Mouse (Mus musculus) CH12.LX (cell line): Measurements from ENCODE around the gene Cntnap1. TPM values are rescaled to one million over a fixed set of nuclear protein-coding genes. Genes with fewer than 3 reads are reported as not detected.

ENCODE experiments used
- DNase-seq: peaks from one replicate; pipeline ENCODE4 v3.0.0-alpha.2; 2013; ENCODE audit errors: extremely low read depth
- H3K27ac ChIP-seq: 2 replicates; pipeline ENCODE4 v1.5.1; 2012; ENCODE audit warnings: low read depth, mild to moderate bottlenecking, control low read depth, moderate library complexity; ENCODE audit not compliant: insufficient read depth
- H3K27me3 ChIP-seq: replicated peaks from 2 replicates; pipeline ENCODE3; 2012; ENCODE audit warnings: inconsistent platforms
- H3K36me3 ChIP-seq, 2 experiments: replicated peaks in 1 of 2; 2 replicates each; pipeline versions ENCODE3 to v1.6.1; 2012; ENCODE audit warnings: inconsistent platforms in 1 of 2, low read length in 1 of 2, mild to moderate bottlenecking in 1 of 2, mixed read lengths in 1 of 2, moderate library complexity in 1 of 2; ENCODE audit not compliant: control insufficient read depth in 1 of 2, insufficient read depth in 1 of 2
- H3K4me1 ChIP-seq, 2 experiments: 2 replicates each; pipeline ENCODE4 v1.6.1; 2012; ENCODE audit warnings: inconsistent platforms in 1 of 2, moderate library complexity in 1 of 2; ENCODE audit not compliant: insufficient read depth in 2 of 2, control insufficient read depth in 1 of 2
- H3K4me2 ChIP-seq: 2 replicates; pipeline ENCODE4 v1.6.1; 2012; ENCODE audit warnings: low read depth, mild to moderate bottlenecking, control low read depth; ENCODE audit not compliant: poor library complexity, insufficient read depth, severe bottlenecking
- H3K4me3 ChIP-seq, 3 experiments: fragments of 150-350 bp in 1 of 3; sonication (generic) in 1 of 3; replicated peaks in 1 of 3; 2 replicates each; pipeline versions ENCODE3 to v1.5.1; 2011 to 2012; ENCODE audit warnings: low read depth in 2 of 3, low read length in 2 of 3, mild to moderate bottlenecking in 2 of 3, moderate library complexity in 2 of 3, control low read depth in 1 of 3, improper control_type of control experiment in 1 of 3, inconsistent platforms in 1 of 3, mixed read lengths in 1 of 3; ENCODE audit not compliant: poor library complexity in 1 of 3
- H3K79me2 ChIP-seq: replicated peaks from 2 replicates; pipeline ENCODE4 v1.6.1; 2012; ENCODE audit warnings: mild to moderate bottlenecking, moderate library complexity; ENCODE audit not compliant: control insufficient read depth, poor library complexity, insufficient read depth, severe bottlenecking; ENCODE audit errors: extremely low read depth
- H3K9ac ChIP-seq: 2 replicates; pipeline ENCODE4 v1.6.1; 2012; ENCODE audit warnings: low read depth, mild to moderate bottlenecking, control low read depth, moderate library complexity; ENCODE audit not compliant: insufficient read depth
- H3K9me3 ChIP-seq: replicated peaks from 2 replicates; pipeline ENCODE3; 2012; ENCODE audit warnings: low read length, inconsistent platforms, mixed read lengths
- BHLHE40 ChIP-seq: IDR thresholded peaks from 2 replicates; pipeline ENCODE4 v1.6.1; 2011; ENCODE audit warnings: mild to moderate bottlenecking, low read depth, low read length, improper control_type of control experiment
- CHD2 ChIP-seq: IDR thresholded peaks from 2 replicates; pipeline ENCODE4 v1.6.1; 2011; ENCODE audit warnings: low read length, improper control_type of control experiment
- CTCF ChIP-seq, 2 experiments: IDR thresholded peaks in 1 of 2; conservative IDR thresholded peaks in 1 of 2; 2 replicates each; pipeline ENCODE4 v1.5.1; 2011 to 2012; ENCODE audit warnings: low read depth in 2 of 2, low read length in 2 of 2, improper control_type of control experiment in 1 of 2, inconsistent platforms in 1 of 2, mild to moderate bottlenecking in 1 of 2, moderate library complexity in 1 of 2
- E2F4 ChIP-seq: IDR thresholded peaks from 2 replicates; pipeline ENCODE4 v1.6.1; 2011; ENCODE audit warnings: low read depth, low read length, improper control_type of control experiment; ENCODE audit not compliant: insufficient replicate concordance
- ELF1 ChIP-seq: IDR thresholded peaks from 2 replicates; pipeline ENCODE4 v1.6.1; 2014; ENCODE audit warnings: low read depth, mild to moderate bottlenecking, inconsistent platforms, low read length, improper control_type of control experiment
- EP300 ChIP-seq: IDR thresholded peaks from 2 replicates; pipeline ENCODE4 v1.6.1; 2011; ENCODE audit warnings: low read length, improper control_type of control experiment
- ETS1 ChIP-seq: conservative IDR thresholded peaks from 2 replicates; pipeline ENCODE4 v1.6.1; 2012; ENCODE audit warnings: low read depth, mild to moderate bottlenecking, inconsistent platforms, low read length, improper control_type of control experiment, moderate library complexity
- GABPA ChIP-seq: IDR thresholded peaks from 2 replicates; pipeline ENCODE4 v1.6.1; 2012; ENCODE audit warnings: low read depth, low read length, improper control_type of control experiment, inconsistent platforms; ENCODE audit not compliant: insufficient replicate concordance
- HCFC1 ChIP-seq: IDR thresholded peaks from 2 replicates; pipeline ENCODE4 v1.6.1; 2012; ENCODE audit warnings: low read depth, mild to moderate bottlenecking, inconsistent platforms, low read length, improper control_type of control experiment
- IRF4 ChIP-seq: IDR thresholded peaks from 2 replicates; pipeline ENCODE4 v1.6.1; 2014; ENCODE audit warnings: low read depth, mild to moderate bottlenecking, inconsistent platforms, low read length, improper control_type of control experiment
- JUN ChIP-seq: IDR thresholded peaks from 2 replicates; pipeline ENCODE4 v1.6.1; 2011; ENCODE audit warnings: low read depth, mild to moderate bottlenecking, low read length, improper control_type of control experiment, moderate library complexity; ENCODE audit not compliant: insufficient read depth
- JUND ChIP-seq: conservative IDR thresholded peaks from 2 replicates; pipeline ENCODE4 v1.6.1; 2011; ENCODE audit warnings: low read depth, low read length, improper control_type of control experiment
- KAT2A ChIP-seq: IDR thresholded peaks from 2 replicates; pipeline ENCODE4 v1.6.1; 2012; ENCODE audit warnings: low read length, improper control_type of control experiment, inconsistent platforms; ENCODE audit not compliant: insufficient replicate concordance
- MAFK ChIP-seq: IDR thresholded peaks from 2 replicates; pipeline ENCODE4 v1.6.1; 2011; ENCODE audit warnings: low read length, improper control_type of control experiment; ENCODE audit not compliant: insufficient replicate concordance
- MAX ChIP-seq: IDR thresholded peaks from 2 replicates; pipeline ENCODE4 v1.6.1; 2011; ENCODE audit warnings: low read length, improper control_type of control experiment
- MAZ ChIP-seq: IDR thresholded peaks from 2 replicates; pipeline ENCODE4 v1.6.1; 2012; ENCODE audit warnings: low read depth, mild to moderate bottlenecking, inconsistent platforms, low read length, improper control_type of control experiment, moderate library complexity
- MEF2A ChIP-seq: IDR thresholded peaks from 2 replicates; pipeline ENCODE4 v1.6.1; 2014; ENCODE audit warnings: low read depth, mild to moderate bottlenecking, inconsistent platforms, low read length, improper control_type of control experiment, borderline replicate concordance
- MYC ChIP-seq: IDR thresholded peaks from 2 replicates; pipeline ENCODE4 v1.6.1; 2011; ENCODE audit warnings: low read depth, mild to moderate bottlenecking, improper control_type of control experiment, low read length
- NELFE ChIP-seq: IDR thresholded peaks from 2 replicates; pipeline ENCODE4 v1.6.1; 2011; ENCODE audit warnings: low read depth, low read length, improper control_type of control experiment
- NRF1 ChIP-seq: IDR thresholded peaks from 2 replicates; pipeline ENCODE4 v1.6.1; 2014; ENCODE audit warnings: low read depth, mild to moderate bottlenecking, inconsistent platforms, low read length, improper control_type of control experiment, moderate library complexity
- PAX5 ChIP-seq: IDR thresholded peaks from 2 replicates; pipeline ENCODE4 v1.6.1; 2012; ENCODE audit warnings: low read length, inconsistent platforms, mixed read lengths
- POLR2AphosphoS2 ChIP-seq: IDR thresholded peaks from 2 replicates; pipeline ENCODE4 v1.6.1; 2011; ENCODE audit warnings: low read depth, low read length, improper control_type of control experiment
- RCOR1 ChIP-seq: conservative IDR thresholded peaks from 2 replicates; pipeline ENCODE4 v1.6.1; 2012; ENCODE audit warnings: low read depth, mild to moderate bottlenecking, inconsistent platforms, low read length, improper control_type of control experiment
- SIN3A ChIP-seq: IDR thresholded peaks from 2 replicates; pipeline ENCODE4 v1.6.1; 2012; ENCODE audit warnings: low read length, improper control_type of control experiment, inconsistent platforms
- SMC3 ChIP-seq: IDR thresholded peaks from 2 replicates; pipeline ENCODE4 v1.6.1; 2011; ENCODE audit warnings: low read depth, low read length, improper control_type of control experiment
- TBP ChIP-seq: conservative IDR thresholded peaks from 2 replicates; pipeline ENCODE4 v1.6.1; 2011; ENCODE audit warnings: low read depth, low read length, improper control_type of control experiment
- TCF12 ChIP-seq: IDR thresholded peaks from 2 replicates; pipeline ENCODE4 v1.6.1; 2014; ENCODE audit warnings: low read depth, mild to moderate bottlenecking, inconsistent platforms, low read length, improper control_type of control experiment
- UBTF ChIP-seq: IDR thresholded peaks from 2 replicates; pipeline ENCODE4 v1.6.1; 2012; ENCODE audit warnings: low read depth, mild to moderate bottlenecking, inconsistent platforms, low read length, improper control_type of control experiment, moderate library complexity
- USF1 ChIP-seq: IDR thresholded peaks from 2 replicates; pipeline ENCODE4 v1.6.1; 2014; ENCODE audit warnings: low read depth, mild to moderate bottlenecking, inconsistent platforms, low read length, improper control_type of control experiment
- USF2 ChIP-seq: conservative IDR thresholded peaks from 2 replicates; pipeline ENCODE4 v1.6.1; 2011; ENCODE audit warnings: low read depth, low read length, improper control_type of control experiment
- ZC3H11A ChIP-seq: IDR thresholded peaks from 2 replicates; pipeline ENCODE4 v1.6.1; 2012; ENCODE audit warnings: low read depth, mild to moderate bottlenecking, inconsistent platforms, low read length, improper control_type of control experiment
- ZKSCAN1 ChIP-seq: IDR thresholded peaks from 2 replicates; pipeline ENCODE4 v1.6.1; 2012; ENCODE audit warnings: low read depth, inconsistent platforms, low read length, improper control_type of control experiment, borderline replicate concordance
- ZNF384 ChIP-seq: IDR thresholded peaks from 2 replicates; pipeline ENCODE4 v1.6.1; 2012; ENCODE audit warnings: low read depth, low read length, improper control_type of control experiment, inconsistent platforms
- dilution Hi-C: fragments of 300-500 bp; cut with MboI; formaldehyde crosslinking; loops from 2 replicates; pipeline ENCODE4 v1.14.3; 2020; ENCODE audit warnings: low sequenced_read_pairs; ENCODE audit not compliant: extremely low pct_unique_long_range_greater_than_20kb, extremely low pct_ligation_motif_present
- in situ Hi-C: fragments of 300-500 bp; cut with MboI; formaldehyde crosslinking; loops from 3 replicates; pipeline ENCODE4 v1.14.3; 2019; ENCODE audit warnings: low sequenced_read_pairs, low pct_ligation_motif_present, low pct_unique_long_range_greater_than_20kb, mixed read lengths
- polyA plus RNA-seq: library from polyadenylated mRNA; unstranded; fragments of >175 nt; gene quantifications from 2 replicates; pipeline ENCODE4 v1.2.1, GENCODE M21; 2012; ENCODE audit warnings: low read depth; ENCODE audit not compliant: insufficient read length
- total RNA-seq, 2 experiments: library from RNA; depleted of rRNA; stranded (reverse); fragments of 300-350 nt in 1 of 2; fragments of >200 nt in 1 of 2; gene quantifications; 2 replicates each; pipeline ENCODE4 v1.2.3; 2012 to 2014

The Cntnap1 gene
- total and polyA plus RNA-seq, 3 experiments: 4.4 to 19.5 (median 15.6) TPM

GRCm38 (mm10) chr11:101170811-101171610, 688 bp downstream of the Cntnap1 start, which contains the start of gene Plekhh3 (continued):
- TF ChIP-seq ZC3H11A: no peak

- DNase-seq: peak; percentile 85
- in situ Hi-C loops (loop anchor here (5.0 kb wide), 1 partner anchor 35 kb away; no protein-coding TSS in a partner anchor), dilution Hi-C loops (no loop called here)
- Histone ChIP-seq H3K4me3 (peak overlapping the region; percentile 44 to 53 (median 48)), H3K4me1 (peaks cover 3 to 56% of the 10 kb centered on the region in 2 experiments; a peak in 3 of 4 replicates), H3K79me2 (peaks cover 10% of the 10 kb centered on the region; the same call in 1 of the 2 replicates), H3K27me3 (peaks cover 9% of the 10 kb centered on the region), H3K36me3 (peaks cover 12 to 14% of the 10 kb centered on the region in 2 experiments), H3K4me2 (peak overlapping the region; percentile 87), H3K9me3 (no peaks in the 10 kb centered on the region), H3K9ac (peak overlapping the region; percentile 50), H3K27ac (peak overlapping the region; percentile 71)
- TF ChIP-seq SMC3 (peak; percentile 4), SIN3A (peak; percentile 92), NELFE (peak; percentile 64), JUN (no peak), EP300 (peak; percentile 13; the same call in 1 of the 2 replicates), TCF12 (peak; percentile 69), MAX (peak; percentile 82), E2F4 (peak; percentile 85; the same call in 1 of the 2 replicates), ZC3H11A (no peak), ZKSCAN1 (no peak), USF1 (no peak), MYC (no peak; the same call in 1 of the 2 replicates), HCFC1 (peak; percentile 56), MAFK (peak; percentile 99), TBP (0 out of 2 replicates have a peak, but pooled peaks have one; percentile 17), PAX5 (no peak), JUND (peak; percentile 46; the same call in 1 of the 2 replicates), ZNF384 (no peak), RCOR1 (no peak; the same call in 1 of the 2 replicates), CTCF (conservative IDR thresholded peaks at IDR 0.05 in 1 of 2, IDR thresholded peaks at IDR 0.05 in 1 of 2; ENCODE audit: low read depth in 2 of 2, low read length in 2 of 2) (no peak), BHLHE40 (no peak), USF2 (0 out of 2 replicates have a peak, but pooled peaks have one; percentile 2), KAT2A (0 out of 2 replicates have a peak, but pooled peaks have one; percentile 56), ELF1 (0 out of 2 replicates have a peak, but pooled peaks have one; percentile 42), POLR2AphosphoS2 (no peak), NRF1 (peak; percentile 61), CHD2 (no peak), GABPA (no peak), ETS1 (peak; percentile 71; the same call in 1 of the 2 replicates), UBTF (peak; percentile 42; the same call in 1 of the 2 replicates), IRF4 (peak; percentile 81), MEF2A (peak; percentile 83), MAZ (no peak)
Observed at GRCm38 (mm10) chr11:101171721-101172433, 1.6 kb downstream of the Cntnap1 start.
